Mouse (Mus musculus): ENCODE data around the gene Adgrb2.
A peak's percentile ranks its signal among the peaks of the same experiment; 100 is the strongest.

Gene Adgrb2

GRCm38 (mm10) chr4:129987825-129988504 is 3.3 kb downstream of the Adgrb2 start:
- DNase-seq (ENCODE audit: low read depth, low spot score): peak; percentile 52

DNA sequence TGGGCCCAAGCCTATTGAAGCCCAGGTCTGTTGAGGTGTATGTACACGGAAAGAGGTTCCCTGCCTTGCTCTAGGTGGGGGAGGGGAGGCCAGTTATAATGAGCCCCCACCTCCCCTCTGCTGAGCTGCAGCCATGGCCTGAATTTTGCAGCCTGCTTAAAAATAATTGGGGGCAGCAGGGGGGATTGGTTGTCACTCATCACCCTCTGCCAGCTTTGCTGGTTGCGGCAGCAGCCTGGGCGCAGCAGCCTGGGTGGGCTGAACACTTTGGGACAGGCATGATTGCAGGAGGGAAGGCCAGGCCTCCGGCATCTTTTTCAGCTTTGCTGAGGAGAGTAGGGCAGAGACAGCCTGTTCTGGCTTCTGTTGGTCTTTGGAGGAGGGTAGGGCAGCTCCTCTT is 5.3 kb downstream of the Adgrb2 start:
- no peak for DNase-seq (ENCODE audit: low read depth, low spot score)

DNA sequence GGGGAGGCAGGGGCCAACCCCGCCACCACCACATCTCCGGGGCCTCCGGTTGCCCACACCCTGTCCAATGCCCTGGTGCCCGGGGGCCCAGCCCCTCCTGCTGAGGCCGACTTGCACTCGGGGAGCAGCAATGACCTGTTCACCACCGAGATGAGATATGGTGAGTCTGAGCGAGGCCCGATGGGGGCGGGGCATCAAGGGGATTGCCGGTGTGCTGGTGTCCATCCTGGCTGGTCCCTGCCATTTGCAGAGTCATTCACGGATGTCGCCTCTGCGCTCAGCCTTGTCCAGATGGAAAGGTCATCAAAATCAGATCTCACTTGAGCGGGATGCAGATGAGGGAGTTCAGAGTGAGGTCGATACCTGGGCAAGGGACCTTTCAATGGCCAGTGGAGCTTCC is 8.1 kb downstream of the Adgrb2 start:
- DNase-seq (ENCODE audit: low read depth, low spot score): no peak

GRCm38 (mm10) chr4:129993213-129993612 is 8.5 kb downstream of the Adgrb2 start:
- no peak for DNase-seq (ENCODE audit: low read depth, low spot score)

GRCm38 (mm10) chr4:129993944-129994695 is 9.4 kb downstream of the Adgrb2 start:
- no peak for DNase-seq (ENCODE audit: low read depth, low spot score)

- DNase-seq (ENCODE audit: low read depth, low spot score): no peak
Measured at GRCm38 (mm10) chr4:129994728-129995127, 10.1 kb downstream of the Adgrb2 start.

GRCm38 (mm10) chr4:129995255-129995654 is 10.6 kb downstream of the Adgrb2 start:
- no peak for DNase-seq (ENCODE audit: low read depth, low spot score)

DNA sequence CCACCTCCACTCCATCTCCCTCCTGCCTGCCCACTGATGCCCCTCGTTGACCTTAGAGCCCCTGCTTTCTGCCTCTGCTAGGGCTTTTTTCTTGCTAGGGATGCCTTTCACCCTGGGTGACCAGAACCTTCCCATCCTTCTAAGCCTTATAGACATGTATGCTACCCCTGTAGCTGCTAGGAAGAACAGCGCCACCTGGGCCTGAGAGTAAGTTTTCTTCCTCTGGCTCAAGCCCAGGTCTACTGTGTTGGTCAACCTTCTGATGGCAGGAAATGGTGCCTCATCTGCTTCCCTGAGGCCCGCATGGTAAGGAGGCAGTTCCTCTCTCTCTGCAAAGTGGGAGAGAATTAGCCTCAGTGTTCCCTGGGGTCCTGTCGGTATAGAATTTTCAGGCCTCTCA is 11.3 kb downstream of the Adgrb2 start:
- no peak for DNase-seq (ENCODE audit: low read depth, low spot score)

DNA sequence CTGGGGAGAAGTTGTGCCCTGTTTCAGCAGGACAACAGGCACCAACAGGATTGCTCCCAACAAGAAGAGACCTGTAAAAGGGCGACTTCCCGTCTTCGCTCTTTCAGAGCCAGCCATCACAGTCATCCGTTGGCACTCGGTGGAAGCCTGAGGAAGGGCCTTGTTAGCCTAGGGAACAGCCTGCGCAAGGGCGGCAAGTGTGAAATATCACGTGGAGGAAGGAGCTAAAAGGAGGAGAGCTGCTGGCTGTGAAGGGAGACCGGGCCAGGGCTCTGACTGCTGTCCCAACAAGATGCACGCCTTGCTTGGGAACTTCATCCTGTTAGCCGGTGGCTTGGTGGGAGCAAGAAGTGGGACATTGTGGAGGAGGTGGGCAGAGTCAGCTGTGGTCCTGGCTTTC is 13.5 kb downstream of the Adgrb2 start:
- DNase-seq (ENCODE audit: low read depth, low spot score): no peak

- DNase-seq (ENCODE audit: low read depth, low spot score): no peak
Measured at GRCm38 (mm10) chr4:130001710-130002109, 17.0 kb downstream of the Adgrb2 start.

GRCm38 (mm10) chr4:130002157-130002556 is 17.5 kb downstream of the Adgrb2 start:
- no peak for DNase-seq (ENCODE audit: low read depth, low spot score)

GRCm38 (mm10) chr4:130005593-130005992 is 20.9 kb downstream of the Adgrb2 start:
- peak; percentile 91 for DNase-seq (ENCODE audit: low read depth, low spot score)

- DNase-seq (ENCODE audit: low read depth, low spot score): peak; percentile 73
Measured at GRCm38 (mm10) chr4:130006533-130006932, 21.9 kb downstream of the Adgrb2 start.

- DNase-seq (ENCODE audit: low read depth, low spot score): no peak
Measured at GRCm38 (mm10) chr4:130009043-130009442, 24.4 kb downstream of the Adgrb2 start.

- no peak for DNase-seq (ENCODE audit: low read depth, low spot score)
Measured at GRCm38 (mm10) chr4:130010723-130011122, 26.1 kb downstream of the Adgrb2 start.

DNA sequence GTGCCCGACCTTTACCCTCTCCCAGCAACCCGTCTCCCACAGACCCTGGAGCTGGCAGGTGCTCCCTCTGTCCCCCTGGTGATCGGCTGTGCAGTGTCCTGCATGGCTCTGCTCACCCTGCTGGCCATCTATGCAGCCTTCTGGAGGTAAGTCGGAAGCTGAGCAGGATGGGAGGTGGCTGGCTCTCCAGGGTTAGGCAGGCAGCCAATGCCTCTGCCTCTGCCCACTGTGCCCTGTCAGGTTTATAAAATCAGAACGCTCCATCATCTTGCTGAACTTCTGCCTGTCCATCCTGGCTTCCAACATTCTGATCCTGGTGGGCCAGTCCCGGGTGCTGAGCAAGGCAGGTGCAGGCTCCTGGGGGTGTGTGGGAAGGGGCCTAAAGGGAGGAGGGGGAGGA is 27.6 kb downstream of the Adgrb2 start:
- no peak for DNase-seq (ENCODE audit: low read depth, low spot score)

DNA sequence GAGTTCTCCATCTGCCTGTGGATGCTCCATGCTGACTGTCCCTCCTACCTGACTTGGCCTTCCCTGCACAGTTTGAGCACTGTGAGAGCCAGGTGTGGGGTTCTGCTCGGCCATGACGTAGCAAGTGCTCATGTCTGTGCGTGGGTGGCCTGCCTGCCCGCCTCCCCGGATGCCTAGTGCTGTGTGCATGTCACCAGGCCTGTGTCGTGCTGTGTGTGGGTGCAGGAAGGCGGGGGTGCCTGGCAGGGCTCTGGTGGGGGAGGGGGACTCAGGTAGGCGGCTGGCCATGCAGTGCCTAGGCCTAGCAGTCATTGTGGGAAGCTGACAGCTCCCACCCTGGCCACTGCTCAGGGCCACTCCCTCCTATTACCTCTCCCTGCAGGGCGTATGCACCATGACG is 28.4 kb downstream of the Adgrb2 start:
- no peak for DNase-seq (ENCODE audit: low read depth, low spot score)

GRCm38 (mm10) chr4:130016010-130016409 is 31.3 kb downstream of the Adgrb2 start:
- no peak for DNase-seq (ENCODE audit: low read depth, low spot score)

GRCm38 (mm10) chr4:130017036-130017674 is 32.5 kb downstream of the Adgrb2 start:
- DNase-seq (ENCODE audit: low read depth, low spot score): no peak

DNA sequence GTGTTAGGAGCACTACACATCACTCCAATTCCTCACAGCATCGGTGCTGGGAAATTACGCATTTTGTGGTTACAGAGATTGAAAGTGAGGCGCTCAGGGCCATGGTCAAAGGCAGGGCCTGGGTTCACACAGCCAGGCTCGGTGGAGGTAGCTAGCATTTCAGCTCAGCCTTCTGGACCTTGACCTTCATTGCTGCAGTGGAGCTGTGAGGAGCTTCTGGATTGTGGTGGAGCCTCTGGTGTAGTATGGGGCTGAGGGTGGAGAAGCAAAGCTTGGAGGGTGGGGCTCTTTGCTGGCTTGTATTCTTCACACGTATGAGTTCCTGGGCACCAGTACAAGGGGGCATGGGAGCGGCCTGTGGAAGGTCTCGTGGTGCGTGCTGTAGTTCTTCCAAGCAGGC is 38.3 kb downstream of the Adgrb2 start:
- DNase-seq (ENCODE audit: low read depth, low spot score): no peak

GRCm38 (mm10) chr4:130023511-130024231 is 39.0 kb downstream of the Adgrb2 start:
- no peak for DNase-seq (ENCODE audit: low read depth, low spot score)

DNA sequence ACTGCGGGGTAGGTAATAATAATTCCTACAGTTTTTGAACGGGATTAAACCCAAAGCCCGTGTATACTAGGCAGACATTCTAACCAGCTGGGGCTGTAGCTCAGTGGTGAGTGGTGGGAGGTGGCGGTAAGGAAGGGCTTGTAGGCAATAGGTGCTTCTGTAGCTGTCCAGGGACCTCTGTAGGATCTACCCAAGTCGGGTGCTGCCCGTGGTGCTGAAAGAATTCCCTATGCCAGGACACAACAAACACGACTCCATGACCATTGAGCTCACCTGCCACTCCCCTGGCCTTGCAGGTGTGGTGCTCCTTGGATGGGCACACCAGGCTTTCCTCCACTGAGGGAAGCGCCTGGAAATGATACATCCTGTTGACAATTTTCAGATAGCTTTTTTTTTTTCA is 40.9 kb downstream of the Adgrb2 start:
- no peak for DNase-seq (ENCODE audit: low read depth, low spot score)
